Mouse (Mus musculus) cortical plate, adult 2 months (tissue): Measurements from ENCODE around the gene Cacng8. TPM values are rescaled to one million over a fixed set of nuclear protein-coding genes. Genes with fewer than 3 reads are reported as not detected.
"Not testable (repeated sequence)": the region's sequence is repeated elsewhere in the genome, so short reads cannot be mapped to it uniquely, and the experiment has no call there.

ENCODE experiments used
- H3K27ac ChIP-seq: fragments of 200-500 bp; 2 replicates; pipeline ENCODE4 v1.5.1; 2012; ENCODE audit warnings: low read length, control low read depth, inconsistent platforms; ENCODE audit not compliant: insufficient read depth
- H3K4me1 ChIP-seq: fragments of 200-500 bp; 2 replicates; pipeline ENCODE4 v1.6.1; 2011; ENCODE audit warnings: low read length; ENCODE audit not compliant: control insufficient read depth, insufficient read depth
- H3K4me3 ChIP-seq: fragments of 200-500 bp; 2 replicates; pipeline ENCODE4 v1.5.1; 2011; ENCODE audit warnings: mild to moderate bottlenecking, low read length, control low read depth; ENCODE audit not compliant: insufficient read depth
- CTCF ChIP-seq: fragments of 200-500 bp; IDR thresholded peaks from 2 replicates; pipeline ENCODE4 v1.5.1; 2011; ENCODE audit warnings: mild to moderate bottlenecking, control low read depth, low read length; ENCODE audit not compliant: insufficient read depth; ENCODE audit errors: extremely low read depth
- POLR2A ChIP-seq: fragments of 200-500 bp; IDR thresholded peaks from 2 replicates; pipeline ENCODE4 v1.6.1; 2011; ENCODE audit warnings: mild to moderate bottlenecking, low read length, control low read depth; ENCODE audit not compliant: insufficient read depth; ENCODE audit errors: extremely low read depth
- polyA plus RNA-seq: library from polyadenylated mRNA; depleted of rRNA; stranded (reverse); fragments of >200 nt; gene quantifications from 2 replicates; pipeline ENCODE4 v1.2.3, GENCODE M21; 2012

Cacng8 gene
- polyA plus RNA-seq, 1 experiment: 50.3 TPM

GRCm38 (mm10) chr7:3382123-3382522, 8.4 kb upstream of the Cacng8 start:
- H3K4me3 ChIP-seq: no peak overlapping the region
- peaks cover 8% of the 10 kb centered on the region for H3K4me1 ChIP-seq
- H3K27ac ChIP-seq: no peak overlapping the region
- TF ChIP-seq POLR2A (no peak), CTCF (no peak)

GRCm38 (mm10) chr7:3384807-3385319, 5.6 kb upstream of the Cacng8 start:
- H3K4me1 ChIP-seq: peaks cover 8% of the 10 kb centered on the region
- no peak overlapping the region for H3K27ac ChIP-seq
- no peak overlapping the region for H3K4me3 ChIP-seq
- no peak for TF ChIP-seq CTCF
- TF ChIP-seq POLR2A: no peak

- peaks cover 8% of the 10 kb centered on the region for H3K4me1 ChIP-seq
- no peak overlapping the region for H3K4me3 ChIP-seq
- TF ChIP-seq POLR2A (no peak), CTCF (no peak)
- H3K27ac ChIP-seq: no peak overlapping the region
Observed at GRCm38 (mm10) chr7:3386036-3386730, 4.3 kb upstream of the Cacng8 start.

DNA sequence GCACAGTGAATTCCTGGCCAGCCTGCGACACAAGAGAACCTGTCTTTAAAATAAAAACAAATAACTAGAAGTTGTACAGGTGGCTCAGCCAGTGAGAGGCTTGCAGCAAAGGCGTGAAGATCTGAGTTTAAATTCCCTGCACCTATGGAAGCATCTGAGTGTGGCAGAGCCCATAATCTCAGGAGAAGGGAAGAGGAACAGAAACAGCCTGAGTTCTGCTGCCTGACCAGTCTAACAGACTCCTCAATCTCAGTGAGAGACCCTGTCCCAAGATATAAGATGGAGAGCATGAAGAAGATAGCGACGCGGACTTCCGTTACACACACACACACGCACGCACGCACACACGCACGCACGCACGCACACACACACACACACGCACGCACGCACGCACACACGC, 2.7 kb upstream of the Cacng8 start:
- Histone ChIP-seq H3K27ac (no peak overlapping the region), H3K4me1 (peaks cover 8% of the 10 kb centered on the region), H3K4me3 (peak overlapping the region; percentile 31; the same call in 1 of the 2 replicates)
- TF ChIP-seq POLR2A (no peak), CTCF (no peak)

DNA sequence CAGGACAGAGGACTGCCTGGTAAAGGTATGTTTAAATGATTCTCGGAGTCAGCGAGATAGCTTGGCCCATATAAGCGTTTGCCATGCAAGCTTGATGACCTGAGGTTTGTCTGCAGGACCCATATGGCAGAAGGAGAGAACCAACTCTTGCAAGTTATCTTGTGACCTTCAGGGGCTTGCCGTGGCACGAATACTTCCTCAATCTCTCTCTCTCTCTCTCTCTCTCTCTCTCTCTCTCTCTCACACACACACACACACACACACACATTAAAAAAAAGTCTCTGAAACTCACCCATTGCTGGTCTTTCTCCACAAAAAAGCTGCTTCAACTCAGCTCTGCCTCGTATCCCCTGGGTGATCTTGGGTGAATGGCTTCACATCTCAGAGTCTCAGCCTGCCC, 1.6 kb upstream of the Cacng8 start:
- Histone ChIP-seq H3K4me3 (peak overlapping the region; percentile 87; the same call in 1 of the 2 replicates), H3K27ac (0 out of 2 replicates have a peak overlapping the region, but pooled peaks have one; percentile 29), H3K4me1 (peaks cover 12% of the 10 kb centered on the region)
- TF ChIP-seq CTCF (no peak), POLR2A (no peak)

GRCm38 (mm10) chr7:3389444-3390412, 755 bp upstream of the Cacng8 start:
- Histone ChIP-seq H3K4me3 (peak overlapping the region; percentile 87), H3K27ac (peak overlapping the region; percentile 81), H3K4me1 (peaks cover 12% of the 10 kb centered on the region)
- TF ChIP-seq POLR2A: no peak
- TF ChIP-seq CTCF: no peak

- Histone ChIP-seq H3K4me1 (peaks cover 8% of the 10 kb centered on the region), H3K4me3 (peak overlapping the region; percentile 87), H3K27ac (peak overlapping the region; percentile 92)
- TF ChIP-seq POLR2A (no peak), CTCF (no peak)
Observed at GRCm38 (mm10) chr7:3391081-3391451, 583 bp downstream of the Cacng8 start.

DNA sequence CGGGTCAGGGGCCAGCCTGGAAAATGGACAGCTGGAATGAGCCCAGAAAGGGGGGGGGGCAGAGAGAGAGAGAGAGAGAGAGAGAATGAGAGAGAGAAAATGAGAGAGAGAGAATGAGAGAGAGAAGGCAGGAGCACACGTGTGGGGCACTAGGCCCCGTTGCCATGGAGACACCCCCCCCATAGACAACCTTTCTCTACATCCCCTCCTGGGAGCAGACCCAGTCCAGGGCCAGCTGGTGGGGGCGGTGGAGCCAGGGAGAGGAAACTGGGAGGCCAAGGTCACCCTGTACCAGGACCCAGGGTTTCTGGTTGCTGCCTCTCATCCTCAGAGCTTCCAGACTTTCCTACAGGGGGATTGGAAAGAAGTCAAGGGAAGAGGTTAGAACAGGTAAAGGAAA, 1.3 kb downstream of the Cacng8 start:
- peak overlapping the region; percentile 87 for H3K4me3 ChIP-seq
- peak overlapping the region; percentile 92 for H3K27ac ChIP-seq
- TF ChIP-seq CTCF (no peak), POLR2A (no peak)
- H3K4me1 ChIP-seq: peaks cover 5% of the 10 kb centered on the region

GRCm38 (mm10) chr7:3397355-3397754, 6.9 kb downstream of the Cacng8 start:
- no peak overlapping the region for H3K27ac ChIP-seq
- TF ChIP-seq CTCF (no peak), POLR2A (no peak)
- no peak overlapping the region; the same call in 1 of the 2 replicates for H3K4me3 ChIP-seq
- peaks cover 3% of the 10 kb centered on the region; the same call in 1 of the 2 replicates for H3K4me1 ChIP-seq

GRCm38 (mm10) chr7:3397797-3398196, 7.3 kb downstream of the Cacng8 start:
- Histone ChIP-seq H3K4me1 (peaks cover 3% of the 10 kb centered on the region; the same call in 1 of the 2 replicates), H3K27ac (no peak overlapping the region), H3K4me3 (no peak overlapping the region)
- TF ChIP-seq CTCF (no peak), POLR2A (no peak)

- H3K4me1 ChIP-seq, H3K4me3 ChIP-seq, H3K27ac ChIP-seq: not testable (repeated sequence)
Observed at GRCm38 (mm10) chr7:3398363-3398762, 7.9 kb downstream of the Cacng8 start.
